Mouse (Mus musculus) E14TG2a.4 (cell line): Measurements from ENCODE around the gene Fndc3a.

Source experiments
- H3K27me3 ChIP-seq: 2 replicates; pipeline ENCODE4 v1.6.1; 2014; ENCODE audit warnings: low read length, control low read depth; ENCODE audit not compliant: insufficient read depth
- H3K36me3 ChIP-seq: 2 replicates; pipeline ENCODE4 v1.6.1; 2014; ENCODE audit warnings: low read length, control low read depth; ENCODE audit not compliant: insufficient read depth
- H3K4me1 ChIP-seq: replicated peaks from 2 replicates; pipeline ENCODE4 v1.6.1; 2014; ENCODE audit warnings: low read depth, low read length, control low read depth
- H3K4me3 ChIP-seq: replicated peaks from 2 replicates; pipeline ENCODE4 v1.5.1; 2014; ENCODE audit warnings: mild to moderate bottlenecking, low read length
- H3K9me3 ChIP-seq: 2 replicates; pipeline ENCODE4 v1.6.1; 2014; ENCODE audit warnings: low read length, control low read depth
- CTCF ChIP-seq: conservative IDR thresholded peaks from 2 replicates; pipeline ENCODE4 v1.5.1; 2014; ENCODE audit warnings: low read length
- NANOG ChIP-seq: IDR thresholded peaks from 2 replicates; pipeline ENCODE4 v1.6.1; 2014; ENCODE audit warnings: borderline replicate concordance, low read length, mixed read lengths
- POU5F1 ChIP-seq: IDR thresholded peaks from 2 replicates; pipeline ENCODE4 v1.6.1; 2014; ENCODE audit warnings: low read length, borderline replicate concordance

Gene Fndc3a

DNA sequence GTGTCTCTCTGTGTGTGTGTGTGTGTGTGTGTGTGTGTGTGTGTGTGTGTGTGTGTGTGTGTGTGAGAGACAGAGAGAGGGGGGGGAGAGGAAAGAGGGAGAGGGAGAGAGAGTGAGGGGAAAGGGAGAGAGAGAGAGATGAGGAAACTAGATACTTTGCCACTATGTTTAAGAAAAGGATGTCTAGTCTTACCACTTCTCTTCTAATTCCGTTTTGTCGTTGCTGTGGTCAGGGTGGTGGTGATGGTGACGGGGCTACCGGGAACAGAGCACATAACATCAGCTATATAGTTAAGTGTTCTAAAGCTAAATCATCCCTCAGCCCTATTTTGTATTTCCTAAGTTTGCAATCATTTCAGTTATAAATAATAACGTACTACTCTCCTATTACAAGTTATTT, 9.7 kb downstream of the Fndc3a start:
- Histone ChIP-seq H3K4me1 (no peaks in the 10 kb centered on the region), H3K27me3 (no peaks in the 10 kb centered on the region), H3K4me3 (no peak overlapping the region), H3K36me3 (no peaks in the 10 kb centered on the region), H3K9me3 (peaks cover 12% of the 10 kb centered on the region)
- TF ChIP-seq NANOG (no peak), POU5F1 (no peak), CTCF (no peak)

DNA sequence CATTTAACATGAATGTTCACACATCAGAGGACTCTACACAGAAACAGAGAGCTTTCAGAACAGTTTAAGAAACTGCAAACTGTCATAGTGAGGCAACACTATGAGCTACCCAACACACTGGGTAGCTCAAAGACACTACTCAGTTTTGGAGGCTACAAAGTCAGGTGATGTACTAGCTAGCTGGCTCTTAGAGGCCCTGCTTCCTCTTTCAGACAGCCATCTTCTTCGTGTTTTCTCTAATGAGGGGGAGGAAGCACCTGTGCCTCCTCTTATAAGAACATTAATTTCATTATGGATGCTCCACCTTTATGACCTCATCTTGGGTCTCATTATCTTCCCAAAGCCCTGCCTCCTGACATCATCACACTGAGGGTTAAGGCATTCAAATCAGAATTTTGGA, 18.4 kb downstream of the Fndc3a start:
- H3K27me3 ChIP-seq: no peaks in the 10 kb centered on the region
- TF ChIP-seq CTCF (no peak), NANOG (no peak), POU5F1 (no peak)
- H3K9me3 ChIP-seq: no peaks in the 10 kb centered on the region
- no peaks in the 10 kb centered on the region for H3K4me1 ChIP-seq
- no peak overlapping the region for H3K4me3 ChIP-seq
- H3K36me3 ChIP-seq: no peaks in the 10 kb centered on the region

- TF ChIP-seq NANOG (no peak), CTCF (no peak)
- H3K27me3 ChIP-seq: no peaks in the 10 kb centered on the region
- H3K9me3 ChIP-seq: no peaks in the 10 kb centered on the region
- H3K4me3 ChIP-seq: no peak overlapping the region
- H3K36me3 ChIP-seq: no peaks in the 10 kb centered on the region
- no peaks in the 10 kb centered on the region for H3K4me1 ChIP-seq
These were observed 20.3 kb downstream of the Fndc3a start for GRCm38 (mm10) chr14:72689525-72689924.

DNA sequence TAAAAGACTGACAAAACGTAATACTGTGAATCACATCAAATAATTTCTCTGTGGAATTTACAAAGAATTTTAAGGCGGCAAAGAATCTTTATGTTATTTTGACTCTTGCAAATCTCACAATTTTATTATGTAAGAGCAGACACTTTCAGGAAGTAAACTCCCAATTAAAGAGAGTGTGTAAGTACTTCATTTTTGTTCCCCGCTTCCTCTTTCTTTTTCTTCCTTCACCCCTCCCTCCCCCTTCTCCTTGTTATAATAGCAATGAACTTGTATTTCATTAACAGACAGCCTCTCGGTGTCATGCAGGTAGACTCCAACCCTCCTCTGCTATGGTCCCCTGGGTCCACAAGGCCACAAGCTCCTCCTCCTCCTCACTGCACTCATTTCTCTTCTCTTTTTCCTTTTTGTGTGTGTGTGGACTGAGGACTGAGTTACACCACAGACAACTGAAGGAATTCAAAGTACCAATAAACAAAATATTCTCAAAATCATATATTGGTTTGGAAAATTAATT, 24.9 kb downstream of the Fndc3a start:
- Histone ChIP-seq H3K9me3 (no peaks in the 10 kb centered on the region), H3K36me3 (no peaks in the 10 kb centered on the region), H3K4me3 (no peak overlapping the region), H3K4me1 (no peaks in the 10 kb centered on the region), H3K27me3 (no peaks in the 10 kb centered on the region)
- TF ChIP-seq POU5F1 (no peak), NANOG (no peak), CTCF (no peak)

DNA sequence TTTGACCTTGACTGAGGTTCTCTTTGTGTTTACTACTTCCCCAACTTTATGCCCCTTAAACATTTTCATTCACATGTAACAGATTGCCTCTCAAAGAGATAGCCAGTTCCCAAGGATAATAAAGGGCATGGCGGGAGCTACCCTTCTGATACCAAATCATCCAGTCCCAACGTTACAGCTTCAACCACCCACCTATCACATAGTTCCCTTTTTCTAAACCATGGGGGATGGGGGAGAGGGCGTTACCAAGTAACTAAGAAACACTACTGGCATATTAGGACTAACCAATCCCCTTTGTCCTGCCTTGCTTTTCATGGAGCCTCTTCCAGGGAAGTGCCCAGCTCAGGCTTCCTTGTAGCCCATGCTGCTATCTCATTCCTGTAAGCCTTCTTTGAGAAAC, 32.6 kb downstream of the Fndc3a start:
- Histone ChIP-seq H3K4me3 (no peak overlapping the region), H3K27me3 (no peaks in the 10 kb centered on the region), H3K4me1 (no peaks in the 10 kb centered on the region), H3K36me3 (no peaks in the 10 kb centered on the region), H3K9me3 (no peaks in the 10 kb centered on the region)
- TF ChIP-seq NANOG: no peak
- TF ChIP-seq POU5F1: no peak
- TF ChIP-seq CTCF: no peak

DNA sequence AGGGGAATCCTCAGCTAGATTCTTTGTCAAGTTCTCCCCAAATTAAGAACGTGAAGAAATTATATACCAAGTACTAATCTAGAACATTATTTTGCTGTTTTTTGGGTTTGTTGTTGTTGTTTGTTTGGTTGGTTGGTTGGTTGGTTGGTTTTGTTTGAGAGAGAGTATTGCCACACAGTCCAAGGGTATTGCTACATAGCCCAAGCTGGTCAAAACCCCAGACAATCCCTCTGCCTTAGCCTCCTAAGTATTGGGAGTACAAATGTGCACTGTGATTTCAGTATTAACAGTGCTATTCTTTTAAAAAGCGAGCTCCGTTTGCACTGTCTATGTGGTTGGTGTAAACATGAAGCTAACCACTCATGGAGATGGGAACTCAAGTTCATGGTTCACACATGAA, 37.9 kb downstream of the Fndc3a start:
- Histone ChIP-seq H3K27me3 (no peaks in the 10 kb centered on the region), H3K4me1 (no peaks in the 10 kb centered on the region), H3K36me3 (no peaks in the 10 kb centered on the region), H3K9me3 (no peaks in the 10 kb centered on the region), H3K4me3 (no peak overlapping the region)
- TF ChIP-seq NANOG: no peak

GRCm38 (mm10) chr14:72670987-72671386, 38.8 kb downstream of the Fndc3a start:
- TF ChIP-seq NANOG (no peak), POU5F1 (no peak), CTCF (peak; percentile 39)
- H3K27me3 ChIP-seq: no peaks in the 10 kb centered on the region
- H3K36me3 ChIP-seq: no peaks in the 10 kb centered on the region

DNA sequence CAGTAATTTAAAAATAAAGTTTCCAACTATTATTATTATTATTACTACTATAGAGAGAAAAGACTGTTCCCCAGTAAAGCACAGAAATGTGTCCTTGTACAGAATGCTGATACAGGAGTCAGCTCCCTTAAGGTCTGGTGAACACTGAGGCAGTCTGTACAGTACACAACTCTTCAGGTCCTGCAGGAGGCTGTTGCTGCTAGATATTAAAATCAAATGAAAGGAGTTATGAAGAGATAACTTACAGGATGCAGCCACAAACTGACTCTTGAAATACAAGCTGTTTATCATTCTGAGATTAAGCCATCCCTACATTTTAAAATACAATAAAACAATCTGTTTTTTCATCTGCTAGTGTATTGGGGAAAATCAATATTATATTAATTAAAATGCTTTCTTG, 60.5 kb downstream of the Fndc3a start:
- Histone ChIP-seq H3K4me1 (0 out of 2 replicates have a peak, but pooled peaks cover 3% of the 10 kb centered on the region), H3K9me3 (no peaks in the 10 kb centered on the region), H3K27me3 (no peaks in the 10 kb centered on the region), H3K4me3 (no peak overlapping the region), H3K36me3 (peaks cover 18% of the 10 kb centered on the region)
- TF ChIP-seq NANOG (no peak), POU5F1 (no peak), CTCF (no peak)

More at GRCm38 (mm10) chr14:72670987-72671386, 38.8 kb downstream of the Fndc3a start:
- Histone ChIP-seq H3K9me3 (no peaks in the 10 kb centered on the region), H3K4me1 (no peaks in the 10 kb centered on the region), H3K4me3 (no peak overlapping the region)

DNA sequence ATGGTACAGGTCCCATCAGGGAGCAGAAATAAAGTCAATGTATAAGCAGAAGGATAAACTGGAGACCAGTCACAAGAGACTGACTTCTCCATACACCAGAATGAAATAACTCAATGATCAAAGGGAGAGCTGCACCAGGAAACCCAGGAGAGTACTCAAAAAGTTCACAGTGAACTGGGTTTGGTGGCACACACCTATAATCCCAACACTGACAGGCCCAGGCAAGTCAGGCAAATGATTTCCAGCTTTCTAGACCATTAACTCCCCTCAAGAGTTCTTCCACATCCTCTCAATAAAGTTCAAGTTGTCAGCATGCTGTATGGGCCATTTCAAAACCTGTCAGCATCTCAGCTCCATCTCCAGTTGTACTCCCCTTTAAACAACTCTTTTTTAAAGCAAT, 64.3 kb downstream of the Fndc3a start:
- peaks cover 16% of the 10 kb centered on the region for H3K36me3 ChIP-seq
- H3K4me1 ChIP-seq: peaks cover 3% of the 10 kb centered on the region; the same call in 1 of the 2 replicates
- H3K27me3 ChIP-seq: no peaks in the 10 kb centered on the region
- H3K4me3 ChIP-seq: no peak overlapping the region
- TF ChIP-seq POU5F1 (no peak), CTCF (no peak), NANOG (no peak)
- H3K9me3 ChIP-seq: no peaks in the 10 kb centered on the region
